Mouse (Mus musculus) ZHBTc4 (cell line): Measurements from ENCODE around the gene Tap1.
"Not testable (repeated sequence)": the region's sequence is repeated elsewhere in the genome, so short reads cannot be mapped to it uniquely, and the experiment has no call there.

Experiments
- DNase-seq: peaks from one replicate; pipeline ENCODE4 v3.0.0-alpha.2; 2011; ENCODE audit warnings: low read depth, low spot score

Tap1 gene

DNA sequence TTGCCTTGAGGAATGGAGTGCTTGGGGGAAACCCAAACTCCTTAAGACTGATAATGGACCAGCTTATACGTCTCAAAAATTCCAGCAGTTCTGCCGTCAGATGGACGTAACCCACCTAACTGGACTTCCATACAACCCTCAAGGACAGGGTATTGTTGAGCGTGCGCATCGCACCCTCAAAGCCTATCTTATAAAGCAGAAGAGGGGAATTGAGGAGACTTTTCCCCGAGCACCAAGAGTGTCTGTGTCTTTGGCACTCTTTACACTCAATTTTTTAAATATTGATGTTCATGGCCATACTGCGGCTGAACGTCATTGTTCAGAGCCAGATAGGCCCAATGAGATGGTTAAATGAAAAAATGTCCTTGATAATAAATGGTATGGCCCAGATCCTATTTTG lies 43.6 kb downstream of the Tap1 start:
- not testable (repeated sequence) for DNase-seq

DNA sequence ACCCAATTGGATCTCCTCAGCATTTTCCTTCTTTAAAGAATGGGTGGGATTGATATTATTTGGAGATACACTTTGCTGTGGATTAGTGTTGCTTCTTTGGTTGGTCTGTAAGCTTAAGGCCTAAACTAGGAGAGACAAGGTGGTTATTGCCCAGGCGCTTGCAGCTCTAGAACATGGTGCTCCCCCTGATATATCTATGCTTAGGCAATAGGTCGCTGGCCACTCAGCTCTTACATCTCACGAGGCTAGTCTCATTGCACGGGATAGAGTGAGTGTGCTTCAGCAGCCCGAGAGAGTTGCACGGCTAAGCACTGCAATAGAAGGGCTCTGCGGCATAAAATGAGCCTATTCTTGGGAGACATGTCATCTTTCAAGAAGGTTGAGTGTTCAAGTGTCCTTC lies 44.7 kb downstream of the Tap1 start:
- not testable (repeated sequence) for DNase-seq

DNA sequence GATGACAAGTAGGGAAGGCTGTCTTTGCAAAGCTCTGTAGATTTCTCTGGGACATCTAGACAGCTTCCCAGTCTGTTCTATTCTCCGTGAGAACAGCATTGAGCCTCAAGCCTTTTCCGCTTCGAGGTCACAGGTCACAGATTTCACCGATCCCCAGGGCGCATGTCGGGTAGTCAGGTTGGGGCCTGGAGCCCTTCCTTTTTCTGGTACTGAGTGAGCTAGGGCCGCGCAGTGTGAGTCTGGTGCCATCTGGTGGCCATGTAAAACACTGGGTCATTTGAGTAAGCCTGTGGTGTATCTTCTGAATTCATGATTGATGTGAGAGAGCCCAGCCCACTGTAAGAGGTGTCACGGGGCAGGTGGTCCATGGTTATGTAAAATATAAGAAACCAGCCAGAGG lies 47.6 kb downstream of the Tap1 start:
- peak; percentile 49 for DNase-seq

DNA sequence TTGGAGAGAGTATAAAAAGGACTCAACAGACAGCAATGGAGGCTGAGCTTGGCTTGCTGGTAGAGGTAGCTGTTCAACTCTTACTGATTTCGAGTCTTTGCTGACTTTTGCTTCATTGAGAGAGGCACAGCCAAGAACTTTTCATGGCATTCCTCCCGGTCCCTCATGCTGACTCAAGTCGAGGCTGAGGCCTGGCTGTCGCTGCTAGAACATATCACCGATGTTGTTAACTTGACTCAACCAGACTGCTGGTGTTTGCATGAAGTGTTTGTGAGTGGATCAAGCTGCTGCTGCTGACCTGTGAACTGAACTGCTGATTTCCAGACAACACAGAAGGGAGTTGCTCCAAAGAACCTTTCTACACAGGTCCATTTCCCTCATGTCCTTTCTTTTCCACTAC lies 49.3 kb downstream of the Tap1 start:
- no peak for DNase-seq

DNA sequence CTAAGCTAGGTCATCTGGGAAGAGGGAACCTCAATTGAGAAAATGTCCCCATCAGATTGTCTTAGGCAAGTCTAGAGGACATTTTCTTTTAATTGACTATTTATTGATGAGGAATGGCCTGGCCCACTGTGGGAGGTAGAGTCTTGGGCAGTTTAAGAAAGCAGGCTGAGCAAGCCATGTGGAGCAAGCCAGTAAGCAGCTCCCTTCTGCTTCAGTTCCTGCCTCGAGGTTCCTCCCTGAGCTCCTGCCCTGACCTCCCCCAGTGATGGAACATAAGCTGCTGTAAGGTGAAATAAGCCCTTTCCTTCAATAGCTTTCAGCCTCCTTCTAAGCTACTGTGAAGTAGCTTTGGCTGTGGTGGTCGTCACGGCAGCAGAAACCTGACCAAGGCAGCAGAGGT lies 50.4 kb downstream of the Tap1 start:
- no peak for DNase-seq

DNA sequence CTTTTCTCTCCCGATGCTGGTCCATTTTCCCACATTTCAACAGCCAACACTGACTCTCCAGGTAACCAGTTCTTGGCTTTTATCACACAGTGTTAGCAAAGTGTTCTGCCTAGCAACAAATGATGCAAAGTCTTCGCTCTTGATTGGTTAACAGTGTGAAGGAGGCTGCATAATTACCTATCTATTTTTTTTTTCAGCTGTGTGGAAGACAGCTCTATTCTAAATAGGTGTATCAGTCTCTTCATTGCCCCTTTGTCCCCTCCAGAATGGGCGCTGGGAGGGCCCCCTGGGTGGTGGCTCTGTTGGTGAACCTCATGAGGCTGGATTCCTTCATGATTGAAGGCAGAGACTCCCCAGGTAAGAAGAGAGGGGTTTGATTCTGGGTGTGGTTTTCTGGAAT lies 51.4 kb downstream of the Tap1 start, which contains the start of gene H2-Ob:
H2-Ob (plus strand) TSS at position 198 of the 400 bp plus-strand sequence.
- peak; percentile 25 for DNase-seq

DNA sequence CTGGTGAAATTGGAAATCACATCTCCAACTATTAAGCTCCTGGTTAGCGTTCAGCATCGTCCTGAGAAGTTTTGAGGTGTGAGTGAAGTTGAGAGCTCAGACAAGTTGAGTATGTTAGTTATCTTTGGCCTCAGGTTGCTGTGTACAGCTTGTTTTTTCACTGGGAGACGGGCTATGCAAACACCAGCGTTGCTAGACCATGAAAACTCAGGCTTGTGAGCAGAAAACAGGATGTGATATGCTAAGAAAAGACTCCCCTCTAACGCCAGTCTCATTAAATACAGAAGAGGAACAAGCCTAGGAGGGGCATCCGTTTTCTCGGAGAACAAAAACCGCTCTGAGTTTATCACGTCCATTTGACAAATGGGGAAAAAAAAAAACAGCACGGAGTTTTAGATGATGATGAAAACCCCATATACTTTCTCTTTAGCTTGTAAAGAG lies 52.3 kb downstream of the Tap1 start:
- no peak for DNase-seq

DNA sequence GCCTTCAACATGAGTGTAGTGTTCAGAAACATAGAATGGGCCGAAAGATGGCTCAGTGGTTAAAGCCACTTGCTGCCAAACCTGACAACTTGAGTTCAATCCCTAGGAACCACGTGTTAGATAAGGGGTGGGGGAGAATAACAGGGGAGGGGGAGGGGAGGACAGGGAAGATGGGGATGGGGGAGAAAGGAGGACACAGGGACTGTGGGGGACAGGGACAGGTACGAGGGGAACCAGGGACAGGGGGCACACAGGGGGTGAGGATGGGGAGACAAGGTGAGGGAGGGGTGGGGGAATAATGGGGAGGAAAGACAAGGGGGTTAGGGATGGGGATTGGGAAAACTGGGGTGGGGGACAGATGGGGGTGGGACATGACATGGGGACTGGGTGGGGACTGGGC lies 53.0 kb downstream of the Tap1 start:
- no peak for DNase-seq

DNA sequence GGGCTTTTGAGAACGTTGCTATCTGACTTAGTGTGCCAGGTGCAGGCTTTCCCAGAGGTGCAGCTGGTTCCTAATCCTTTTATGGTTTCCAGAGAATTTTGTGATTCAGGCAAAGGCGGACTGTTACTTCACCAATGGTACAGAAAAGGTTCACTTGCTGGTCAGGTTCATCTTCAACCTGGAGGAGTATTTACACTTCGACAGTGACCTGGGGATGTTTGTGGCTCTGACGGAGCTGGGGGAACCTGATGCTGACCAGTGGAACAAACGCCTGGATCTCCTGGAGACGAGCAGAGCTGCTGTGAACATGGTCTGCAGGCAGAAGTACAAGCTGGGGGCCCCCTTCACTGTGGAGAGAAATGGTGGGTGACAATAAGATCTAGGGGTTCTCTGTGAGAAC lies 53.6 kb downstream of the Tap1 start:
- DNase-seq, result no peak

DNA sequence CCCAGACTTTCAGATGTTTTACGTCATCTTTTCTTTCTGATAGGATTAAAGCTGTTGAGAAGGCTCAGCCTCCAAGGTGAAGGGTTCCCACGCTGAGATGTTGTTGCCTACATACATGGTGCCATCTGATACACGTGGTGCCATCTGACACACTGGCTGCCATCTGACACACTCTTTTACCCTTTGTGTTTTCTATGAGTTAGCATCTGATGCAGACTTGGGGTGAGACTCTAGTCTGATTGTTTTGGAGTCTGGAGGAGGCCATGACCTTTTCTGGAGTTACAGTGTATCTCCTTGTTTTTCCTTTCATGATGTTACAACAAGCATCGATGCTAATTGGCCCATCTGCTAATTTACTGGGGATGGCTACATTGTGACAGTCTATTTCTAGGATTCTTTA lies 57.3 kb downstream of the Tap1 start:
- no peak for DNase-seq
